Mouse (Mus musculus) WW6 (cell line): ENCODE results near the gene Pef1.
A peak's percentile ranks its signal among the peaks of the same experiment; 100 is the strongest.

ENCODE experiments used
- DNase-seq: peaks from one replicate; pipeline ENCODE4 v3.0.0-alpha.2; 2013; ENCODE audit warnings: low read depth, low spot score

The Pef1 gene

DNA sequence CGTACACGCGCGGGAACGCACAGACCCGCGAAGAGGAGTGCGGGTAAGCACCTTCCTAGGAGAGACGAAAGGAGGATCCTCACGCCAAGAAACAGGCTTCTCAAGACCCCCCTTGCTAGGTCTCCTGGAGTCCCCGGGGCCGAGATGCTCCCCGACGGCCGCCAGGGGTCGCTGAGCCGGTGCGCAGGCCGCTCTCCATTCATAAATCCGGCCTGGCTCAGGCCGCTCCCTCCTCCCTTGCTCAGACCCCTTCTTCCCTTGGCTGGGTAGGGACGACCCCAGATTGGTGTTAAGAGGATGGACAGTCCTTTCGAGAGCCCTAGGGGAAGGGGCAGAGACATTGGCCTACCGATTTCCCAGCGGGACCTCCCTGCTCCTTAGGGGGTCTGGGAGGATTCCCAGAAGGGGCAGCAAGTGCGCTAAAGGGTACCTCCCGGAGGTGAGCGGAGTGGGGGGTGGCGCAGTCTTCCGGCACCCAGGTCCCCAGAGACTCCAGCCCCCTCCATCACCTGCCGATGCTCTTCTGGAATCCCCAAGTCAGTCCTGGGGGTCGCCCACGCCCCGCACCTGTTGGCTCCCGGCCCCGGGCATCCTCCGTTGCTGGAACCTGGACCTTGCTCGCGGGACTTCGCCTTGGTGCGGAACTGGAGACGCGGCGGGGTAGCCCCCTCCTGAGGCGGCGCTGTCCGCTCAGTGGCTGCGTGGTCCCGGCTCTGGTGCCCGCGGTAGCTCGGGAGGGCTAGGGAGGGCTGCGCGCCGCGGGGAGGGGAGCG lies 36.3 kb downstream of the Pef1 start:
- peak; percentile 66 for DNase-seq

DNA sequence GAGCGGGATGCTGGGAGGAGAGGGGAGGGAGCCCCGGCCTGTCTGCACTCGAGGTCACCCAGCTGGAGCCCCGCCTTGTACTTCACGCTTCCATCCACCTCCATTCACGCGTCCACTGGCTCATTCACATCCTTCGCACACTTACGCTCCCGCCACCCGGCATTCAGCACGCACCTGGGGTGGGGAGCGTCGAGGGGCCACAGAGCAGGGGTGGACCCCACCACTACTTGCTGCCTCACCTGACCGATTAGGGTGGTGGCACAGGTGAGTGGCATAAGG lies 36.8 kb downstream of the Pef1 start, which contains the start of gene Hcrtr1:
TSS of gene Hcrtr1 (minus strand) at position 146 of the 279 bp plus-strand sequence.
- DNase-seq: peak; percentile 26

DNA sequence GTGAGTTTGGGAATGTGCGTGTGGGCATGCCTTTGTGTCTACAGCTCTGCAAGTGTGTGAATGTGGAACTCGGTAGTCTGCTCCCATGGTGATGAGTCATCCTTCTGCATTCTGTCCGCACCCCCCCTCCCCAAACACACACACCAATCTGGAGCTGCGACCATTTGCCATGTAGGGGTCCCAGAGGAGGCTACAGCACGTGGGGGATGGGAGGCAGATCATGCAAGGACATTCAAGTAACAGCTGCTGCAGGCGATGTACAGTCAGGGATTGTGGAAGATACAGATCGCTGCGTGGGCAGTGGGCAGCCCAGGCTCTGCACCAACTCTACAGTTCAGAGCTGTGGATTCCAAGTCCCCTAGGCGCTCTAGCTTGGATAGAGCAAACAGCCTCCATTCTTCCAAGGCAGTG lies 38.6 kb downstream of the Pef1 start:
- no peak for DNase-seq

DNA sequence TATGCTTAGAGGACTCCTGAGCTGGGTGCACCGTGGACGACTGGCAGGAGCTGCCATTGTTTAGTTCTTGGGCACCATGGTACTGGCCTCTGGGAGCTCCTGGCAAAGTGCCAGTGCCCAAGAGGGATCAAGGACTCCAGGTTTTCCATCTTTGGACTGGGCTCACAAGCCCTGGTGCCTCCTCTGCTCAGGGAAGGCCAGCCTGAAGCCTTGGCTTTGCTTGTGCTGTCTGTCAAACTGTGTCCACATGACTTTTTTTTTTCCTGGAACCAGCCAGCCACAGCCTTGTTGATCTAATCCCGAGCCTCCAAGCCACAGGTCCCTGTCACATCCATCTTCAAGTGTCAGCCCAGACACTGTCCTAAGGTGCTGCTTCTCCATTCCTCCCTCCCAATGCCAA lies 39.4 kb downstream of the Pef1 start:
- DNase-seq: no peak

DNA sequence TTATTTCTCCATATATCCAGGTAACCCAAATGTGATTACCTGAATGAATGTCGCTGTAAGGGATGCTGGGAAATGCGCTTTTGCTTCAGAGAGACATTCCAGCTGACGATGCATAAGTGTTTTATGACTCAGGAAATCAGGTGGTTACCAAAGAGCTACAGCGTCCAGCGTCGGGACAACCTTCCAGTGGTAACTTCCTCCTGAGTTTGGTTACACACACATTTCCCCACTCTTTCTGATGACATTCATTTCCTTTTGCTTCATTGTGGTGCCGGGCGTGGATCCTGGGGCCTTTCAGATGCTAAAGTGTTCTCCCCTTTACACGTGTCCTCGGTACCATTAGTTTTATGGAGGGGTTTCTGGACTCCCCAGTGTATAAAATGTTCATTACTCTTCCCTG lies 46.0 kb downstream of the Pef1 start:
- DNase-seq: no peak

DNA sequence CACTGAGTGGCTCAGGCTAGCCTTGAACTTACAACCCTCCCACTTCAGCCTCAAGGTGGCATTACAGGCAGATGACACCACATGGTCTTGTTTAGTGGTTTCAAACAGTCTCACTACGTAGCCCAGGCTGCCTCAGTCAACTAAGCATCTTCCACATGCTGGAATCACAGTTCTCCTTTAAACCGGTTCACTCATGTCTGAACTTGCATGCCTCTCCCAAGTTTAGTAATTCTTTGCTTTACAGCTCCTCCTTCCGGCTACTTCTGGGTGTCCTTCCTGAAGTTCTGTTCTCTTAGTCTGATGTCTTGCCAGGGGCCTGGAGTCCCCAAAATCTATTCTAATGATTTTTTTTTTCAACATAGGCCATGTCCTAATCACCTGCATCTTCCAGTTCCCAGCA lies 51.9 kb downstream of the Pef1 start:
- DNase-seq: no peak

DNA sequence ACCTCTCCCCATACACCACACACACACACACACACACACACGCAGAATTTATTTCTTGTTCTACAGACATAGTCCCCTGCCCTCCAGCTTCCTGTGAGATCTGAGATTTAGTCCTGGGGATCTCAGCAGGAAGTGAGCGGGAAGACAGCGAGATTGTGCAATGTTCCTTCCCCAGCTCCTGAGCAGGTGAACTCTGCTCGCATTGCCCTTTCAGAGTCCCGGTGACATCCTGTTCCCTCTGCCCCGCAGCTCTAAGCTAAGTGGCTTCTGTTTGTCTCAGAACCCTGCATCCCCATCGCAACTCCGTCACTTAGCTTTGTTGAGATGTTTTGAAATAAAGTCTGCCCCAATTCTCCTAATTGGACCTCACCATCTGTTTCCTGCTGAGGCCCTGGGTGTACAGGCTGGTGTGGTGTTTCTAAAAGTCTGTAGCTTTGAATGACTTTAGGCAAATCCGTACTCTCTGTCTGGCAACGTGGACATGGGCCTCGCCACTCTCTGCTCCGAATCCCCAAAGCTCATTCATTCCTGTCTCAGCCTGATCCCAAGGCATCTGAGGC lies 54.5 kb downstream of the Pef1 start:
- no peak for DNase-seq

DNA sequence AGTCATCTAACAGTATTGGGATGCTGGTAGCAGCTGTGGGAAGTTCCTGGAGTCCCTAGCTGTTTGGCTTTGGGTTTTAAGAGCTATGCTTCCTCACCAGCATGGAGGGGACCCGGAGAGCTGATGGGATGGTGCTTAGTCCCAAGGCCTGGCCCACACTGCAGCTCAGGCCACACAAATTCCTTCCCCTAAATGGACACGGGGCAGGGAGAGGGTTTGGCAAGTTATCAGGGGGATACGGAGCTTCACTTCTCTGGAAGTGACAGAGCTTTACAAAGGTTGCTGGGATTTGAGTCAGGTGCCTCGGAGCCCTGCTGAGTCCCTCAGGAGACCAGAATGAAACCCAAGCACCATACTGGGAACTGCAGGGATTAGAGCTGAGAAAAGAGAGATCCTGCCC lies 59.0 kb downstream of the Pef1 start:
- no peak for DNase-seq

DNA sequence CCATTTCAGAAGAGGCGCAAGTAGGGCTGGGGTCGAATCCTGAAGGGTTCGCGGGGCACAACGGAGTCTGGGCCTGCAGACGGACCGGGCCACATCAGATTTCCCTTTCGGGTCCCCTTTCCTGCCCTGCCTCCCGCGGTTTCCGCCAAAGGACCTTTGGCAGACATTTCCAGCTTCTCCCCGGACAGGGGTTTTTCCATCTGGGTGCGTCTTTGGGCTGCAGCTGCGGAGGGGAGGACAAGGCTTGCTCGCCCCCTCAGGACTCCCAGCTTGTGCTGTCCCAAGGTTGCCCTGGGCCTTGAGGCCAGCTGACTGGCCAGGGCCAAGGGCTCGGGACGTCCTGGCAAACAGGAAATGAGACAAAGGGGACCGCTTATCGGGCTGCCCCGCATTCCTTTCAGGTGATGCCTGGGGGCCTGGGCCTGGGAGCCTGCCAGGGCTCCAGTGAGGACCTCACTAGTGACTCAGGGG lies 61.1 kb downstream of the Pef1 start:
- DNase-seq: no peak

DNA sequence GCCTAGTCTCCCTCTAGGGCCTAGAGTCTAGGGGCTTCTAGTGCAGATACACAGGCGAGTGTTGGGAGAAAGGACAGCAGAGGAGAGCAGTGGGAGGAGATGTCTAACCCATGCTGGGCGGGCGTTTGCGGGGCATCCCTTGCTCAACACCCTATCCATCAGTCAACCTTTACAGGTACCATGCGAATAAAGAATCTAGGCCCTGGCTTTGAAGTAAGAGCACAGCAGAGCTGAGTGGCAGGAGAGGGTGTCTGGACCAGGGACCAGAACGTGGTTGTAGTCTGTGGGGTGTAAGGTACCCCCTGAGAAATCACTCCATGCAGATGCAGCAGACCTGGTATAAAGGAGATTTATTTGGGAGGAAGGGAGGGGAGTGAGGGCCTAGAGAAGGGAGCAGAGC lies 61.8 kb downstream of the Pef1 start:
- DNase-seq: no peak

DNA sequence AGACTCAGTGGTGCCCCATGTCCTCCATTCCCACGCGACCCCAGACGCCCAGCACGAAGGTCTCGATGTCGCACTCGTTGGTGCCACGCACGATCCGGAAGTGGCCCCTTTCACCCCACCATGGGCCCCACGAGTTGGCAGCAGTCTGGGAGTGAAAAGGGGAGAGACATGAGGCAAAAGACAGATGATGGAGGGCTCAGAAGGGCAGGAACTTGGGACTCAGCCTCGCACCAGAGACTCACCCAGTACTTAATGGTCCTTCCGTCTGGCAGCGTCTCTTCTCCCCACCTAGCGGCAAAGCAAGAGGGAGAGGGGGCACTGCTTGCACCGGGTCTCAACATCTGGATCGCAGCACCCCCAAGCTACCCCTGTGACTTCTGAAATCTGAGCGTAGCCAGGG lies 63.7 kb downstream of the Pef1 start:
- DNase-seq: no peak

DNA sequence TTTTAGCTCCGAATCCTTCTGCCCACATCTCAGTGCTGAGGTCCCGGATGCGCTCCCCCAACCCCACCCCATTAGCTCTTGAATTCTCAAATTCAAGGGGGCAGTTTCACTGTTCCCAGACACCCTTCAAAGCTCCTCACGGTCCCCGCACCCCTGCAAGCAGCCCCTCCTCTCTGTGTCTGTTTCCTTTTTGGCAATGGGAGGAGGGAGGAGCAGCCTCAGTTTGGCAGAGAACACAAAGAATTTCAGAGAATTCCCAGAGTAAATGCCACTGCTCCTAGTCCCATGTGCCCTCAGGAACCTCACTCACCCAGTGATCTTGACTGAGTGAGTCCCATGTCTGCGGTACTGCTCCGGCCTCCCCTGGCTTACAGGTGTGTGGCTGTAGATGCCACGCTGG lies 64.2 kb downstream of the Pef1 start:
- no peak for DNase-seq

DNA sequence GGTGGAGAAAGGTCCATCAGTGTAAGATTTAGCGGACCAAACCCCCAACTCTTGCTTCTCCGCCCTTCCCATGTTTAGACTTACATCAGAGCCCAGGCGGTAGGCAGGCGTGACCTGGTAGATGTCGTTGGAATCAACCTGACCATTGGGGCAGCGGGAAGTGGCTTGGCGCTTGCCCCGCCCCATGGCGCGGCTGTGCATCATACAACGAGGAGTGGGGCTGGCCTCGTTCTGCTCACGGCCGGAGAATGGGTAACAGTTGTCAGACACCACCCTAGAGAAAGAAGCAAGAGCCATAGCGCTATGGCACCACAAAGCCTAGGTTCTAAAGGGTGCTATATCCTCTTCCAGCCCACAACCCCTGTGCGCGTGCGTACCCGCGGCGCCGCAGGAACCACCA lies 65.0 kb downstream of the Pef1 start:
- no peak for DNase-seq

DNA sequence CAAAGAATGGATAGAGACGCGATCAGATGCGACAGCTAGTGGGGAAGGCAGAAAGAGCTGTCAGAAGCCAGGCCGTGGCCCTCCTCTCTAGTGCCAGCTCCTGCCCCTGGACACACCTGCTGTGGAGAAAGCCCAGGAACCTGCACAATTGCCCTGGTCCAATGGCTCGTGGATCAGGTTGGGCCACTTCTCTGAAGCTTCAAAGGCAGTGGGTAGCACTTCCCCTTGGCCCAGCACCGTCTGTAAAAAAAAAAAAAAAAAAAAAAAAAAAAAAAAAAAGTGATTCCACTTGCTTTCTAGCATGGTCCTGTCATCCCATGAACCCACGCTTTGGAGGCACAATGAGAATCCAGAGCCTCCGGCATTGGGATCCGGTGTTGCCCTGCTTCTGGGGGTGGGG lies 65.5 kb downstream of the Pef1 start:
- DNase-seq: no peak

DNA sequence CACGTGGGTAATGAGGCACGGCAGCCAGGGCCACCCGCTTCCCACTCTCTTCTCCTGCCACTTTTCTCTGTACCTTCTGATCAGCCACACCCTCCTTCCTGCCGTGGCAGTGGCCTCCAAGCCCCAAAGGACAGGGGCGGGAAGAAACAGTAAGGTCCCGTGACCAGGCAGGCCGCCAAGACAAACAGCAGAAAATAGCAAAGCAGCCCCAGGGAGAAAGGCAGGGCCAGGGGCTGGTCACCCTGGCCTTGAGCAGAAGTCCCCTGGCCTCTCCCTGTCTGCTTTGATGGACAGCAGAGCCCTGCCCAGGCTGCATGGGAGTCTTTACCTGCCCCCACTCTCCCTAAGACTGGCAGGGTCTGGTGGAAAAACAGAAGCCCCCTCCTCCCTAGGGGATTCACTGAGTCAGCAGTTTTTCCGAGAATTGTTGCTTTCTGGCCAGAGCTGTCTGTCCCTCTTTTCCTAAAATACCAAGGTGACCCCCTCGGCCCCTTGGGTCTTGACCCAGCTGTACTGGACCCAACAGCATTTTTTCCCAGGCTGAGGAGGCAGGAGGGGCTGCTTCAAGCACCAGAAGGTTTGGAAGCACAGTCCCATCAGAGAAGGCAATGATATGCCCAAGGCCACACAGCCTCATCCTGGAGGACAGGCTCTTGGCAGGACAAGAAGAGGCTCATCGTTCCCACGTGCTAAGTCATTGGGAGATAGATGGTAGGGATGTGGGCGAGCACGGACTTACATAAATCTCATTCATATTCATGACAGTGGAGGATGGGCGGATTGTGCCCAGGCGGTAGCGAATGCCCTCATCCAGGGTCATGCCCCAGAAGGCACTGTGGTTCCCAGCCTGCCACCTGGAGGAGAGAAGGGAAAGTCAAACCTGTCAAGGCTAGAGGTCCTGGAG lies 66.2 kb downstream of the Pef1 start:
- DNase-seq: no peak

DNA sequence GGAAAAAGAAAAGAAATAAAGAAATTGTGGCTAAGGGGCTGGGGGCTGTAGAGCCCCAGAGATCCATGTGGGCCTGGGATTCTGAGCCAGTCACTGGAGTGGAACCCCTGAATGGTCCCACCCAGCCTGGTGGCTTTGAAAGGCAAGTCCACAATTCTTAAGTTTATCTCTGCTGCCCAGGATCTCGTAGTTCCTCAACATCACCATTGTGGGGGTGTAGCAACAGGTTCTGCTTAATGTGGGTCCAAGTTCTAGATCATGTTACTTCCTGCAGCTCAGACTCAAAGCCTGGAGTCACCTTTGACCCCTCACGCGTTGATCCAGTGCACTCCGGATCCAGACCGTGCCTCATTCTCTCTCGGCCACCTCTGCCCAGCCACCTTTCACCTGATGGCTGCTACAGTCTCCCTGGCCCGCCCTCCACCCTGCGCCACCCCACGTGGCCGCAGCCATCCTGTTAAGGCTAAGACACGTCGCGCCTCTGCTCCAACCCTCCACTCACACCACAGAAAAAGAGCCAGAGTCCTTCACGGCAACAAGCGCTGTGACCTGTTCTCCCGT lies 67.1 kb downstream of the Pef1 start:
- no peak for DNase-seq

DNA sequence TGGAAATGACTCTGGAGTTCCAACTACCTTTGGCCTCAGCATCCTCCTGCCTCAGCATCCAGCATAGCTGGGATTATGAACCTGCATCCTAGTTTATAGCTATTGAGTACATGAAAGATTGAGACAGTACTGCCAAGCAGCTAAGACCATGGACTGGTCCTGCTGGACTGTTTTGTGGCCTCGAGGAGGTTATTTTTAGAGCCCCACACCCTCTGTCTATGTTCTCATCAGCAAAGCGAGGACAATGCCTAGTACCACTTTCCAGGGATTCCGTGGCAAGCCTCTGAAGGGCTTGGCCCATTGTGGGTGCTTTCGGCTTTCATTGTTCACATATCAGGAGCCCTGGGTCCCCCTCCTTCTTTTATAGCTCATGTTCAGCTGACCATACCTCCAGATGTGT lies 68.0 kb downstream of the Pef1 start:
- no peak for DNase-seq

DNA sequence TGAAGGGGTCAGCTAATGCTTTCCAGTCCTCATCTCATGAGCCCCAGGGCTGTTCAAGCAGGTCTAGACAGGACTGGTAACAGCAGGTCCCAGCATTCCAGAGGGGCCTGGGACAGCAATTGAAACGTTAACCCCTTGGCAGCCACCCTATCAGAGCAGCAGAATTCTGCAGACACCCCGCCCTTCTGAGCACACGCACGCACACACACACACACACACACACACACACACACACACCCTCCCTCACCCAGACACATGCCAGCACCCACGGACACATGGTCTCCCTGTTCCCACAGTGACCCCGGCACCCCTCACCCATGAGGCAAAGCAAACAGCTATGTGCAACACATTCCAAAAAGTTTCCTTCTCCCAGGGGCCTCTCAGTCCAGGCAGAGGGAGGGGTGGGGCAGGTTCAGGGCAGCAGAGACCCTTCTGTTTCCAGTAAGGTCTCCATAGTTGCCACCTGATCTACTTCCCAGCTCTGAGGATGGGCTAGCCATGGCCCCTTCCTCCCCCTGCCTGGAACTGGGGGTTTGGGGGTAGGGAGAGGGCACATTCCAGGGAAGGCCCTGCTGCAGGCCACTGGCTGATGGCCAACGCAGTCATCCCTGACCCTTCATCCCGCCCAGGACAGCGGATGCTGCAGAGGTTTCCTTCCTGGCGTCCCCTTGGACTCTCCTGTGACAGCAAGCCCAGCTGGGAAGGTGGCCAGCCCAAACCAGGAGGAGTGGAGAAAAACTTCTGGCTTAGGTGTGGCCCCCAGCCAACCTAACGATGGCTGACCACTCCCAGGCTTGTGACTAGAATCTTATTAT lies 69.8 kb downstream of the Pef1 start:
- DNase-seq: no peak

DNA sequence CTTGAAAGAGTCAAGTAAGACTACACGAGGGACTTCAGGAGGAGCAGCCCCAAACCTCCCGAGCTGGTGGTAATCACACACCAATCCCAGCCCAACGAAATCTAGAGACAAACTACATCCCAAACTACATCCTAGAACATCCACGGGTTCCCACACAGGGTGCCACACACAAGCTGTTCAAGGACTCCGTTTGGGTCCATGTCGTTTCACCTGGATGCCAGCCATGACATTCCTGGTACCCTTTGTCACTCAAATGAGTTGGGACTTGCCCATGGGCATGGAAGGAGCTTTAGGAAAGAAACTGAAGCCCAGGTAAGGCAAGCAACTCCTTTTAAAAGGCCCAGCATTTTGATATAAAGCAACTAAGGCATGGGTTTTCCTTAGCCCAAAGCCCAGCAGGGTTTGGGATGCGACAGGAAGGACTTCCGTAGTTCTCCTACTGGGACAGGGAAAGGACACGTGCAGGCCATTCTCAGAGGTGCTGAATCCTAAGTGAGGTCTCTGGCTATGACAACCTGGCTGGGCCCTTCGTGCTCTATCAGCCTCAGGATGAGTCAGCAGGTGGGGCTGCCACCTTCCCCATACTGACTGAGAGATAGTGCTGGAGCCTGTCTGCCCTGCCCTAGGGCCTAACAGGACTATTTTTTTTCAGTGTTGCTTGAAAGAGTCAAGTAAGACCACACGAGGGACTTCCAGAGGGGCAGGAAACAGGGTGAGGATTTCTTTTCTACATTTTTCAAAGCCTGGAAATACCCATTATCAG lies 70.9 kb downstream of the Pef1 start:
- DNase-seq: no peak

DNA sequence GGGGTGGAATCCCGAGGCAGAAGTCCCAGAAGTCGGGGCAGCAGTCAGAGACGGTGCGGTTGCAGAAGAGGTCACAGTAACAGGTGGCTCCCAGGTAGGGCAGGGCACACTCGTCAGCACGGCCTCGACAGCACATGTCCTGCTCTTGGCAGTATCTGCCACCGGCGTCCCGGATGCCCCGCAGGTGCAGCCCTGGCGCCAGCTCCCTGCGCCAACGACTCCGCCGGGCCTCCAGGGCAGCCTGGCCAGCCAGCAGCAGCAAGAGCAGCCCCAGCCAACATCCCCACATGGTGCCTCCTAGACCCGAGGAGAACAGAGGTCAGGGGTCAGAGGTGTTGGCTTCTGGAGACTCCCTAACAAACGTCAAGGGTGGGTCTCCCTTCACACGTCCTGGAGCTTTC lies 71.6 kb downstream of the Pef1 start:
- no peak for DNase-seq
